Mouse (Mus musculus) bone marrow, adult 2 months (tissue): ENCODE data around the gene Tfam.

Experiments used
- CTCF ChIP-seq: fragments of 200-500 bp; IDR thresholded peaks from 2 replicates; pipeline ENCODE4 v1.5.1; 2011; ENCODE audit warnings: low read length, control low read depth; ENCODE audit not compliant: control insufficient read depth, insufficient read depth
- POLR2A ChIP-seq: fragments of 200-500 bp; IDR thresholded peaks from 2 replicates; pipeline ENCODE4 v1.6.1; 2011; ENCODE audit warnings: low read depth, mild to moderate bottlenecking, control low read depth, low read length, borderline replicate concordance; ENCODE audit not compliant: control insufficient read depth

- TF ChIP-seq CTCF (no peak), POLR2A (no peak)
These were observed 60.9 kb downstream of the Tfam start for GRCm38 (mm10) chr10:71177201-71177600.
